Mouse (Mus musculus): ENCODE data around the gene Efhd1. TPM values are rescaled to one million over a fixed set of nuclear protein-coding genes. Genes with fewer than 3 reads are reported as not detected.

Efhd1 gene
- polyA plus RNA-seq, 1 experiment from 2014 or later = 42.5 TPM

DNA sequence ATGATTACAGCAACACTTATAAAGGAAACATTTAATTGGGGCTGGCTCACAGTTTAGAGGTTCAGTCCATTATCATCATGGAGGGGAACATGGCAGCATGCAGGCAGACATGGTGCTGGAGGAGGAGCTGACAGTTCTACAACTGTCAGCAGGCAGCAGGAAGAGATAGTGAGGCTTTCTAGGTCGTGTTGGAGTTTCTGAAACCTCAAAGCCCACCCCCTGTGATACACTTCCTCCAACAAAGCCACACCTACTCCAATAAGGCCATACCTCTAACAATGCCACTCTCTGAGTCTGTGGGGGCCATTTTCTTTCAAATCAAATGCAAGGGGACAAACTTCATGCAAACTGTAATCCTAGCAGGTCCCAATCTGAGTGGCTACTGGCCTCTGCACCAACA is 56.9 kb downstream of the Efhd1 start:
- H3K27me3 ChIP-seq (ENCODE audit: insufficient read depth, low read length) = no peaks in the 10 kb centered on the region
- H3K4me1 ChIP-seq (replicated peaks; ENCODE audit: insufficient read depth, low read length) = no peaks in the 10 kb centered on the region
- no peak for TF ChIP-seq CTCF (IDR thresholded peaks at IDR 0.05; ENCODE audit: low read depth)
- H3K4me2 ChIP-seq (ENCODE audit: low read length) = no peak overlapping the region
- no peaks in the 10 kb centered on the region for H3K36me3 ChIP-seq (ENCODE audit: insufficient read depth, low read length)
- peaks cover 7% of the 10 kb centered on the region; the same call in 1 of the 2 replicates for H3K9me3 ChIP-seq (replicated peaks; ENCODE audit: low read length)
- H3K27ac ChIP-seq = no peak overlapping the region
- H3K9ac ChIP-seq (ENCODE audit: low read depth, low read length) = no peak overlapping the region
- WGBS = 11% methylated on average over 1 of the region's 1 CpGs
- DNase-seq (ENCODE audit: low spot score) = no peak
- no peak for ATAC-seq (replicated peaks; ENCODE audit: low FRiP score, low read depth)
- no peak overlapping the region for H3K4me3 ChIP-seq (replicated peaks; ENCODE audit: low read depth, low read length)

DNA sequence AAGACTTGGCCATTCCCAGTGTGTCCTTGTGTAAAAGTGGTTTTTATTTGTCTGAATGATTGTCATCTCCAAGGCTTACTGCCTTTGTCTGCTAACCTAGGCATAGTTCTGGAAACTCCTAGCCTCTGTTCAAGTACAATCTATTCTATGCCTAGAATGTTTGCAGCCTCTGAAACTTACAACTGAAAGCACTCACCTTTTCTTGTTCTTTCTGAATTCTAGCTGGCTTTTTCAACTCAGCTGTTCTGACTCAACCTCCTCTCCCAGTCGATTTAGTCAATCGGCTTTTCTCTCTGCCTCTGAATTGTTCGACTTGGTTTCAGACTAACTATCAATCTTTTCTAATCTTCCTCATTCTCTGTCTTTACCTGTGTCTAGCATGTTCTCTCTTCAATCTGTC is 58.6 kb downstream of the Efhd1 start:
- 92% methylated on average over 3 of the region's 3 CpGs for WGBS
- no peak overlapping the region for H3K4me3 ChIP-seq (replicated peaks; ENCODE audit: low read depth, low read length)
- no peak for TF ChIP-seq CTCF (IDR thresholded peaks at IDR 0.05; ENCODE audit: low read depth)
- H3K4me2 ChIP-seq (ENCODE audit: low read length) = no peak overlapping the region
- DNase-seq (ENCODE audit: low spot score) (no peak), ATAC-seq (replicated peaks; ENCODE audit: low FRiP score, low read depth) (no peak)
- peaks cover 7% of the 10 kb centered on the region; the same call in 1 of the 2 replicates for H3K9me3 ChIP-seq (replicated peaks; ENCODE audit: low read length)
- H3K27ac ChIP-seq = no peak overlapping the region
- H3K4me1 ChIP-seq (replicated peaks; ENCODE audit: insufficient read depth, low read length) = no peaks in the 10 kb centered on the region
- no peaks in the 10 kb centered on the region for H3K27me3 ChIP-seq (ENCODE audit: insufficient read depth, low read length)
- H3K9ac ChIP-seq (ENCODE audit: low read depth, low read length) = no peak overlapping the region
- H3K36me3 ChIP-seq (ENCODE audit: insufficient read depth, low read length) = no peaks in the 10 kb centered on the region

DNA sequence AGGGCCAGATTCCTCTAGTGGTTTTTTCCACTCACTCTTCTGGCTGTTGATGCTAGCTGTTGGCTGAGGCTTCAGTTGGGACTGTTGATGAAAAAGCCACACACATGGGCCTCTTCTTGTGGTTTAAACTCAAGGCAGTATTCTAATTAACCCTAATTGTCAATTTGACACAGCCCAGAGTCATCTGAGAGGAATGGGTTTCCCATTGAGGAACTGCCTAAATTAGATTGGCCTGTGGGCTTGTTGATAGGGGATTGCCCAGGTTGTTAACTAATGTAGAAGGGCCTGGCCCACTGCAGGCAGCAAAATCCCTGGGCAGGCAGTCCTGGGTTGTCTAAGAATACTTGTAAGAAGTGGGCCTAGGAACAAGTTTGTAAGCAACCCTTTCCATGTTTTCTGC is 60.5 kb downstream of the Efhd1 start:
- TF ChIP-seq CTCF (IDR thresholded peaks at IDR 0.05; ENCODE audit: low read depth) = no peak
- no peak overlapping the region for H3K27ac ChIP-seq
- no peak overlapping the region for H3K9ac ChIP-seq (ENCODE audit: low read depth, low read length)
- peaks cover 7% of the 10 kb centered on the region; the same call in 1 of the 2 replicates for H3K9me3 ChIP-seq (replicated peaks; ENCODE audit: low read length)
- no peaks in the 10 kb centered on the region for H3K36me3 ChIP-seq (ENCODE audit: insufficient read depth, low read length)
- no peaks in the 10 kb centered on the region for H3K4me1 ChIP-seq (replicated peaks; ENCODE audit: insufficient read depth, low read length)
- no peak for ATAC-seq (replicated peaks; ENCODE audit: low FRiP score, low read depth)
- no peaks in the 10 kb centered on the region for H3K27me3 ChIP-seq (ENCODE audit: insufficient read depth, low read length)
- H3K4me3 ChIP-seq (replicated peaks; ENCODE audit: low read depth, low read length) = no peak overlapping the region
- DNase-seq (ENCODE audit: low spot score) = no peak
- no peak overlapping the region for H3K4me2 ChIP-seq (ENCODE audit: low read length)

DNA sequence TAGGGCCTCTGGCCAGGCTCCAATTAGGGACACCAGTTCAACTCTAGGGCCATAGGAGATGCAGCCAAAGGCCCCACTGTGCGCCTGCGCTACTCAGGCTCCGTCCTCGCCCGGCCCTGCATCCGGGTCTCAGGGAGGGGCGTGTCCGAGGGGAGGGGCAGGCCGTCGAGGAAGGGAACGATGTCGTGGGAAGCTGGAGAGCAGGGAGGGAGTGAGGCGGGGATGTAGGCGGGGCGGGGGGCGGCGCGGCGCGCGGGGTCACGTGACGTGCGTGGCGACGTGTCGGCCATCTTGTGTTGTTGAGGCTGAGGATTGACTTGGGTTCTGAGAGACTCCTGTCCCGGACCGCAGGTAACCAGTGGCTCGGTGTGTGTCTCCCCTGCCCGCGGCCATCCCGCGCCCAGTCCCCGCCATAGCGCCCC is 62.6 kb downstream of the Efhd1 start, which contains the start of gene Gigyf2:
TSS of gene Gigyf2 (plus strand) at position 257 of the 422 bp plus-strand sequence.
- peak; percentile 96 for DNase-seq (ENCODE audit: low spot score)
- 2% methylated on average over 36 of the region's 36 CpGs for WGBS

DNA sequence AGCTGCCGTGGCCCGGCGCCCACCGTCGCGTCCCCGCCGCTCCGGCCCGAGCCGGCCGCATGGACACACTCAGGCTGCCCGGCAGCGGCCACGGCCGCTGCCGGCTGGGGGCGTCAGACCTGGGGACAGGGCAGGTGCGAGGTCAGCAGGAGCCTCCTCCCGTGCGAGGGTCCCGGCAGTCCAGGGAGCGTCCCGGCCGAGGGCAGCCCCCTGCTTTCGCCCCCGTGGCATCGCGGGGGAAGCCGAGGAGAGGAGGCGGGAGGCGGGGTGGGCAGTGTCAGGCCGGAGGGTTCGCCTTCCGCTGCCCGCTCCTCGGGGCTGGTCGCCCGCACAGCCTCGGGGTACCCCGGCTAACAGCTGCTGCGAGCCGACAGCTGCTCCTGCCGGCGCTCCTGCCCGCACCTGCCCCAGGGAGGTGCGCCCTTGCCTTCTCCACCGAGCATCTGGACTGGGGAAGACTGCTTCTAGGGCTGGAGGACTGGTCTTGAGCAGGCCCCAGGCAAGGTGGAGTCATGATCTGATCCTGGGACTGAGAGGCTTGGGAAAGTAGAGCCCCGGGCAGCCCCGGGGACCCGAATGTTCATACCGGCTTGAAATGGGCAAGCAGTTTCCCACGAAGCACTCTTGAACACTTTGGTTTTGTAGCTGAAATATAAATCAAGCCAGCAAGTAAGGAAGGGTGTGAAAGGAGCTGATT is 63.1 kb downstream of the Efhd1 start:
- peak; percentile 83 for ATAC-seq (replicated peaks; ENCODE audit: low FRiP score, low read depth)
- Histone ChIP-seq H3K27ac (peak overlapping the region; percentile 98), H3K4me1 (replicated peaks; ENCODE audit: insufficient read depth, low read length) (no peaks in the 10 kb centered on the region), H3K27me3 (ENCODE audit: insufficient read depth, low read length) (no peaks in the 10 kb centered on the region), H3K4me2 (ENCODE audit: low read length) (peak overlapping the region; percentile 82), H3K4me3 (replicated peaks; ENCODE audit: low read depth, low read length) (peak overlapping the region; percentile 99), H3K36me3 (ENCODE audit: insufficient read depth, low read length) (no peaks in the 10 kb centered on the region), H3K9me3 (replicated peaks; ENCODE audit: low read length) (no peaks in the 10 kb centered on the region), H3K9ac (ENCODE audit: low read depth, low read length) (peak overlapping the region; percentile 99)
- TF ChIP-seq CTCF (IDR thresholded peaks at IDR 0.05; ENCODE audit: low read depth) = no peak
- peak; percentile 44 for DNase-seq (ENCODE audit: low spot score)
- WGBS = under 1% methylated on average over 53 of the region's 53 CpGs

More for the DNA sequence above, 62.6 kb downstream of the Efhd1 start, which contains the start of gene Gigyf2:
- no peak for TF ChIP-seq CTCF (IDR thresholded peaks at IDR 0.05; ENCODE audit: low read depth)
- peak within 1 kb of the TSS; percentile 99 for H3K4me3 ChIP-seq (replicated peaks; ENCODE audit: low read depth, low read length)
- ATAC-seq (replicated peaks; ENCODE audit: low FRiP score, low read depth) = peak; percentile 97
- no peaks in the 10 kb centered on the region for H3K9me3 ChIP-seq (replicated peaks; ENCODE audit: low read length)
- H3K36me3 ChIP-seq (ENCODE audit: insufficient read depth, low read length) = no peaks in the 10 kb centered on the region
- H3K4me2 ChIP-seq (ENCODE audit: low read length) = peak within 1 kb of the TSS; percentile 82
- H3K27me3 ChIP-seq (ENCODE audit: insufficient read depth, low read length) = no peaks in the 10 kb centered on the region
- H3K9ac ChIP-seq (ENCODE audit: low read depth, low read length) = peak within 1 kb of the TSS; percentile 99
- no peaks in the 10 kb centered on the region for H3K4me1 ChIP-seq (replicated peaks; ENCODE audit: insufficient read depth, low read length)
- H3K27ac ChIP-seq = peak within 1 kb of the TSS; percentile 98

DNA sequence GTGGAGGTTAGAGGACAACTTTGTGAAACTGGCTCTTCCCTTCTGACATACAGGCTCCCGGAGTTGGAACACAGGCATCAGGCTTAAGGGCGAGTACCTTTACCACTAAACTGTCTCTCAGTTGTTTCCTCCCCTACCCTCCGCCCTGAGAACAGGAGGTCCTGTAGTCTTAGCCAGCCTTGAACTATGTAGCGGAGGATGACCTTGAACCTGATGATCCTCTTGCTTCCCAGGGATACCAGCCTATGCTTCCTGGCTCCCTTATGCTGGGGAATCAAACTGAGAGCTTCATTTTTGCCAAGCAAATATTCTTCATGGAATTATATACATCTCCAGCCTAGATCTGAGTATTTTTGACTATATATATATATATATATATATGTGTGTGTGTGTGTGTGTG is 67.6 kb downstream of the Efhd1 start:
- no peak overlapping the region for H3K4me3 ChIP-seq (replicated peaks; ENCODE audit: low read depth, low read length)
- ATAC-seq (replicated peaks; ENCODE audit: low FRiP score, low read depth) (no peak), DNase-seq (ENCODE audit: low spot score) (no peak)
- no peaks in the 10 kb centered on the region for H3K27me3 ChIP-seq (ENCODE audit: insufficient read depth, low read length)
- H3K4me1 ChIP-seq (replicated peaks; ENCODE audit: insufficient read depth, low read length) = no peaks in the 10 kb centered on the region
- no peaks in the 10 kb centered on the region for H3K9me3 ChIP-seq (replicated peaks; ENCODE audit: low read length)
- no peak overlapping the region for H3K4me2 ChIP-seq (ENCODE audit: low read length)
- H3K36me3 ChIP-seq (ENCODE audit: insufficient read depth, low read length) = peaks cover 13% of the 10 kb centered on the region
- H3K27ac ChIP-seq = no peak overlapping the region
- no peak overlapping the region for H3K9ac ChIP-seq (ENCODE audit: low read depth, low read length)
- WGBS = 97% methylated on average over 4 of the region's 4 CpGs
- TF ChIP-seq CTCF (IDR thresholded peaks at IDR 0.05; ENCODE audit: low read depth) = no peak
